Mouse (Mus musculus): ENCODE measurements around the gene Cpeb3. TPM values are rescaled to one million over a fixed set of nuclear protein-coding genes. Genes with fewer than 3 reads are reported as not detected.
"Not testable (repeated sequence)": the region's sequence is repeated elsewhere in the genome, so short reads cannot be mapped to it uniquely, and the experiment has no call there.

Gene Cpeb3
- polyA plus RNA-seq, 1 experiment from 2014 or later: 3.7 TPM

DNA sequence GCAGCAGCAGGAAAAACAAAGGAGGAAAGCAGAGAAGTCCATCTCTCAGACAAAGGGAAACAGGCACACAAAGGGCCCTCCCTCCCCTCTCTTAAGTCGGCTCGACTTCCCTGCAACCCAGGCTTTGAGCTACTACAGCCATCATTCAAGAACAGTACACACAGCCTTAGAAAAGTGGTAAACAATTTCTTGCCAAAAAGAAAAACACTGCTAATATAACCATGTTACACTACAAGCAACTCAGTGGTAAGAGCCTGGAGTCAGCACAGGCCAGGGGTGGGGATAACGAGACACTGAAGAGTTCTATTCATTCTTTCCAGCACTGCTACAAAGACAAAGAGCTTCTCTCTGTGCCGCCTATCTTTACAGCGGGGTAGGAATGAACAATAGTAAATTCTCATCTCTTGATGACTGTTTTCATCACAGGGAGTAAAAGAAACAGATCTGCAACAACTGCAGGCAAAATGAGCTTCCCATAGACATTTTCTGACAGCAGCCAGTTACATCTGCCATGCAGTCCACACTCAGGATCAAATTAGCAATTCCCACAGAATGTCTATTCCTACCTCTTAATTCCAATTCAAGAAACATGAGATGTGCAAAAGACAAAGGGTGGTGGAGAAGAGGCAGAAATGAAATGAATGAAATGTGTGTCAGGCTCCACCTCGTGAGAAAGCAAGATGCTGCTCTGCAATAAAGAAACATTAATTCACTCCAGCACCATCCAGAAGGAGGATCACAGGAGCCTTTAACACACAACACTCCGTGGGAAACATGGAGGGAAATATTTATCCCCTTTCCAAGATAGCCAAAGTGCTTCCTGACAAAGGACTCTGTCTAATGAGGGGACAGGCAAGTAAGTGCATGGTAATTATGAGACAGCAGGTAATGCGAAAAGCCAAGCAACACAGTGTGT, 118.0 kb downstream of the Cpeb3 start:
- WGBS: 17% methylated on average over 8 of the region's 8 CpGs
- Histone ChIP-seq H3K4me1 (peaks cover 14% of the 10 kb centered on the region), H3K36me3 (replicated peaks) (no peaks in the 10 kb centered on the region), H3K27ac (peak overlapping the region; percentile 68), H3K27me3 (no peaks in the 10 kb centered on the region), H3K4me3 (replicated peaks) (no peak overlapping the region), H3K9ac (no peak overlapping the region), H3K9me3 (no peaks in the 10 kb centered on the region), H3K4me2 (no peak overlapping the region)
- peak; percentile 79 for ATAC-seq (ENCODE audit: low FRiP score)

DNA sequence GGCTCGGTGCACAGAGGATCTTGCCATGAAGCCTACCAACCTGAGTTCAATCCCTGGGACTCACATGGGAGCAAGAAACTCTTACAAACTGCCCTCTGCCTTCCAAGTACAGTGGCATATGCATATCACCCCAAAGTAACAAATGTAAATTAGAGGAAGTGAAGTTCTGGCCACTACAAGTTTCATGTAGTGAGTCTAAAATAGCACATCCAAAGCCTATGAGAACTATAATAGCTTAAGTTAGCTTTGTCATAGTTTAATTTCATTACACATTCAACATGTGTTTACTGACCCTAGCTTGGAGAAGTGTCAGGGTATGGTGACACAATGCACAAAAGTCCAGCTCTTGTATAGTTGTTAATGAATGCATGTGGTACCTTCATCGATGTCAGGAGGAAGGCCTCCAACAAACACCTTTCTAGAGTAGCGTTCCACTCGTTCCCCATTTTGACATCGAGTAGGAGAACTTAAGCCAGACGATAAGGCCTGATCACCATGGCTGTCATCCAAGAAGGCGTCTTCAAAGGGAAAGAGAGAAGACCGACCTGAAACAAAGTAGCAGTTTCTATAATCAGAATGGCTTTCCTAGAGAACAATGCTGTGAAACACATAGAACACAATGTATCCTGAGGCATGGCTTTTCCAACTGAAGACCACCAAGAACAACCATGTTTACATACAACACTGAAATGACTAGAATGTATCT, 120.2 kb downstream of the Cpeb3 start:
- H3K27me3 ChIP-seq: no peaks in the 10 kb centered on the region
- no peaks in the 10 kb centered on the region for H3K9me3 ChIP-seq
- WGBS: 93% methylated on average over 8 of the region's 8 CpGs
- no peak for ATAC-seq (ENCODE audit: low FRiP score)
- H3K4me2 ChIP-seq: no peak overlapping the region
- H3K9ac ChIP-seq: no peak overlapping the region
- peaks cover 14% of the 10 kb centered on the region for H3K4me1 ChIP-seq
- H3K4me3 ChIP-seq (replicated peaks): no peak overlapping the region
- H3K27ac ChIP-seq: no peak overlapping the region
- no peaks in the 10 kb centered on the region for H3K36me3 ChIP-seq (replicated peaks)

DNA sequence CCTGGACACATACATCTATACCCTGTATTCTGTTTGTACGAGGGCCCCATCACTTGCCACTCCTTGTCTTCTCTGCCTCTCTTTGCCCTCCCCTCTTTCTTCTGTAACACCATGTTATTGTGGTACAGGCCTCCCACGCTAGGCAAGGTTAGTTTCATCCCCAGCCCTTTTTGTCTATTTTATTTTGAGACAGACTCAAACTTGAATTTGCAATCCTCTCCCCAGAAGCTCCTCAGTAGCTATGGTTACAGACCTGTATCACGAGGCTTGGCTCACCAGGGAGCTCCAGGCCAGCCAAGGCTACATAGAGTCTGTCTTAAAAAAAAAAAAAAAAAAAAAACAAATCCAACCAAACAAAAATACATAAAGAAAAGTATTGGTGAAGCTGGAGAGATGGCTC, 123.9 kb downstream of the Cpeb3 start:
- H3K4me1 ChIP-seq: no peaks in the 10 kb centered on the region
- H3K4me2 ChIP-seq: no peak overlapping the region
- no peaks in the 10 kb centered on the region for H3K27me3 ChIP-seq
- 78% methylated on average over 3 of the region's 3 CpGs for WGBS
- no peaks in the 10 kb centered on the region for H3K9me3 ChIP-seq
- H3K27ac ChIP-seq: no peak overlapping the region
- H3K4me3 ChIP-seq (replicated peaks): no peak overlapping the region
- no peaks in the 10 kb centered on the region for H3K36me3 ChIP-seq (replicated peaks)
- ATAC-seq (ENCODE audit: low FRiP score): no peak
- H3K9ac ChIP-seq: no peak overlapping the region

DNA sequence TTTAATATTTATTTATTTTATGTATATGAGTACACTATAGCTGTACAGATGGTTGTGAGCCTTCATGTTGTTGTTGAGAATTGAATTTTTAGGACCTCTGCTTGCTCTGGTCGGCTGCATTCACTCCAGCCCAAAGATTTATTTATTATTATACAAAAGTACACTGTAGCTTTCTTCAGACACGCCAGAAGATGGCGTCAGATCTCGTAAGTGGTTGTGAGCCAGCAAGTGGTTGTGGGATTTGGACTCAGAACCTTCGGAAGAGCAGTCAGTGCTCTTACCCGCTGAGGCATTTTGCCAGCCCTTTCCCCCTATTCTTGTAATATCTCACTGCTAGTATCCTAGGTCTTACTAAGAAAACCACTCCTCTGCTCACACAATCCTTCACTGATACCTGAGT, 126.9 kb downstream of the Cpeb3 start:
- H3K4me3 ChIP-seq (replicated peaks): no peak overlapping the region
- 64% methylated on average over 6 of the region's 6 CpGs for WGBS
- H3K4me1 ChIP-seq: no peaks in the 10 kb centered on the region
- no peaks in the 10 kb centered on the region for H3K9me3 ChIP-seq
- no peak for ATAC-seq (ENCODE audit: low FRiP score)
- no peak overlapping the region for H3K9ac ChIP-seq
- no peaks in the 10 kb centered on the region for H3K27me3 ChIP-seq
- H3K4me2 ChIP-seq: no peak overlapping the region
- H3K36me3 ChIP-seq (replicated peaks): no peaks in the 10 kb centered on the region
- H3K27ac ChIP-seq: no peak overlapping the region

DNA sequence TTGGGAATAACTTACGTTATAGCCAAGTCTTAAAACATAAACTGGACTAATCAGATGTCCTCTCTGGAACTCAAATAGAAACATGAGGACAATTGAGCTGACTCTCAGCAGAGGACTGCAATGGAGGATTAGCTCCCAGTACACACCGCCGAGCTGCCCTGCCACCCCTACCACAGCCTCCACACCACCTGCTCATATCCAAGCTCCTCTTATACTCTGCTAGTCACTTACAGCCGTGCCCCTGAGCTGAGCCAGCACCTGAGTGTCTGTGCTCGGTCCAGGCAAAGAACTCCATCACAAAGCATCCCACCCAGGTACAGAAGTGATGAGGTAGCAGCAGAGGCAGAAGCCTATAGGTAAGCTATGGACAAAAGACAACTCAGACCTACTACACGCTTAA, 129.2 kb downstream of the Cpeb3 start:
- H3K27me3 ChIP-seq: no peaks in the 10 kb centered on the region
- 87% methylated on average over 6 of the region's 6 CpGs for WGBS
- H3K36me3 ChIP-seq (replicated peaks): no peaks in the 10 kb centered on the region
- H3K9ac ChIP-seq: no peak overlapping the region
- no peak overlapping the region for H3K27ac ChIP-seq
- no peak overlapping the region for H3K4me2 ChIP-seq
- H3K4me1 ChIP-seq: no peaks in the 10 kb centered on the region
- ATAC-seq (ENCODE audit: low FRiP score): no peak
- no peaks in the 10 kb centered on the region for H3K9me3 ChIP-seq
- no peak overlapping the region for H3K4me3 ChIP-seq (replicated peaks)

DNA sequence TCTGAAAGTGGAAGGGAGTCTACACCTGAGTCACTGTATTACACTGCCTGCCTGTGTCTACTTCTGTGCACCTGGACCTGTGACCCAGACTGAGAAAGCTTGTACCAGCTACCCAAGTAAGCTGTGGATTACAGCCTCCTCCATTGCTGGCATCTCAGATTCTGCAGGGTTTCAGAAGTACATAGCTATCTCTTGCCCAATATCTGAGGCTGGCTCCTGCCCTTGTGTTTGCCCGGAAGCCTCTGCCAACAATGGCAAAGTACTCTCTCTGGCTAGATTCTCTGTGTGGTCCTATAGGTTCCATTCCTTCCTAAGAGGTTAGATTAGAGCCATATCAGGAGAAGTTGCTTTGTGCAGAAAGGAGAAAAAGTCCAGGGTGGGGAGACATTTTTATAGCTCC, 129.8 kb downstream of the Cpeb3 start:
- Histone ChIP-seq H3K27ac (no peak overlapping the region), H3K9ac (no peak overlapping the region), H3K27me3 (no peaks in the 10 kb centered on the region), H3K4me1 (no peaks in the 10 kb centered on the region), H3K9me3 (no peaks in the 10 kb centered on the region), H3K36me3 (replicated peaks) (no peaks in the 10 kb centered on the region), H3K4me3 (replicated peaks) (no peak overlapping the region), H3K4me2 (no peak overlapping the region)
- WGBS: 81% methylated on average over 1 of the region's 1 CpGs
- no peak for ATAC-seq (ENCODE audit: low FRiP score)

DNA sequence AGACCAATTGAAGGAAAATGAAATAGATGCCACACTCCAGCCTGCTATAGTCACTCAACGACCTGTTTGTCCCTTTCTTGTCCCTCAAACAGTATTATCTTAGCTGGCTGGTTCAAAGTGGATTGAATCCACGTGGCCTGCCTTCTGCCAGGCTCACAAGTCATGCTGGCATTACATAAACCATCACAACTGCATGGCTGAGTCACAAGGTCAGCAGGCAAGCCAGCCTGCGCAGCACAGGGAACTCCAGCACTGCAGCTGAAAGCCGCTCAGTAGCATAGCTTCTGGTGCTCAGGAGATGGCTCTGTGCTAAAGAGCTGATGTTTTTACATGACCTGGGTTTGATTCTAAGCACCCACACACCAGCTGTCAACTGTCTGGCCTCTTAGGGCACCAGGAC, 130.3 kb downstream of the Cpeb3 start:
- Histone ChIP-seq H3K4me3 (replicated peaks) (no peak overlapping the region), H3K9ac (no peak overlapping the region), H3K4me1 (peaks cover 3% of the 10 kb centered on the region; the same call in 1 of the 2 replicates), H3K27me3 (no peaks in the 10 kb centered on the region), H3K4me2 (no peak overlapping the region), H3K9me3 (no peaks in the 10 kb centered on the region), H3K27ac (no peak overlapping the region), H3K36me3 (replicated peaks) (no peaks in the 10 kb centered on the region)
- WGBS: 61% methylated on average over 4 of the region's 4 CpGs
- no peak for ATAC-seq (ENCODE audit: low FRiP score)

DNA sequence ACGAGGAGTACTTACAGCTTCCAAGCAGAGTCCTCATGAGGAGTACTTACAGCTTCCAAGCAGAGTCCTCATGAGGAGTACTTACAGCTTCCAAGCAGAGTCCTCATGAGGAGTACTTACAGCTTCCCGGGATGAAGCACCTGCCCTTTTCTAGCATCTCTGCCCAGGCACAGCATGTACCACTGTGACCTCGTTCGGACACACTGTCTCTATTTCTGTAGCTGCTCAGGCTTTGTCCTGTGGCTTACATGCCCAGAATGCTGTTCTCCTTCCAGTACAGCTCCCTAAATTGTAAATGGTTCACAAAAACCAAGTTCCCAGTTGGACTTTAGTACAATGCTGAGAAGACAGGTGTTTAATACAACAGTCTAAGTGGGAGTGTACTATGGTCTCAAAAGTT, 131.1 kb downstream of the Cpeb3 start:
- not testable (repeated sequence) for ATAC-seq (ENCODE audit: low FRiP score); H3K27me3 ChIP-seq; H3K9ac ChIP-seq; H3K9me3 ChIP-seq; H3K4me1 ChIP-seq; H3K27ac ChIP-seq; H3K4me2 ChIP-seq; H3K36me3 ChIP-seq (replicated peaks); H3K4me3 ChIP-seq (replicated peaks)
- WGBS: 84% methylated on average over 4 of the region's 4 CpGs

DNA sequence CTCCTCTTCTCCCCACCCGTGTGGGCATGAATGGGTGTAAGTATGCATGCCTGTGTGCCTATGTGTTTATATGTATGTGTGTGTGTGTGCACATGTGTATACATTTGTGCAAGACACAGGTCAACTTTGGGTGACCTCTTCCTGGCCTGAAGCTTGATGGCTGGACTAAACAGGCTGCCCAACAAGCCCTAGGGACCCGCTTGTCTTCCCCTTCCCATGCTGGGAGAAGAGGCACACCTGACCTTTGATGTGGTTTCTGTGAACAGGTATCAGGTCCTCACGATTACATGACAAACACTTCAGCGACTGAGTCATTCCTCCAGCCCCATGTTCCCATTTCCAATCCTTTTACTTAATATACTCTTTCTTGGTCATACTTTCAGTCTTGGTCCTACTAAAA, 131.8 kb downstream of the Cpeb3 start:
- H3K27me3 ChIP-seq: no peaks in the 10 kb centered on the region
- 92% methylated on average over 4 of the region's 4 CpGs for WGBS
- no peak for ATAC-seq (ENCODE audit: low FRiP score)
- H3K9ac ChIP-seq: no peak overlapping the region
- no peak overlapping the region for H3K4me2 ChIP-seq
- no peak overlapping the region for H3K4me3 ChIP-seq (replicated peaks)
- H3K27ac ChIP-seq: no peak overlapping the region
- H3K9me3 ChIP-seq: no peaks in the 10 kb centered on the region
- H3K36me3 ChIP-seq (replicated peaks): no peaks in the 10 kb centered on the region
- H3K4me1 ChIP-seq: peaks cover 3% of the 10 kb centered on the region; the same call in 1 of the 2 replicates

DNA sequence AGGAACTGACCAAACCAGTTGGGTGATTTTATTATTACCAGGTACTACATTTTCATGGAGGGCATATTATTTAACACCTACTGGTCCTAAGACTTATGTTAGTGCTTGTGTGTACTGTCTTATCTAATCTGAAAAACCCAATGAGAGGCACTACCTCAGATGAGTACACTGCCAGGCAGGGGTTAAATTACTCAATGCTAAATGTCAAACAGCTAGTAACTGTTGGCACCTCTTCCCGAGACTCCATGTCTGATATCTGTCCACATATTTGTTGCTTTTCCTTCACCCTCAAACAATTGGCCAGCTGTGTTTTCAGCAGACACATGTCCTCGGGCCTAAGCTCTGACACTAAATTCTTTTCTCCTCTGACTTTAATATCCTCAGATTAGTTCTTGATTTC, 132.3 kb downstream of the Cpeb3 start:
- WGBS: 73% methylated on average over 2 of the region's 2 CpGs

DNA sequence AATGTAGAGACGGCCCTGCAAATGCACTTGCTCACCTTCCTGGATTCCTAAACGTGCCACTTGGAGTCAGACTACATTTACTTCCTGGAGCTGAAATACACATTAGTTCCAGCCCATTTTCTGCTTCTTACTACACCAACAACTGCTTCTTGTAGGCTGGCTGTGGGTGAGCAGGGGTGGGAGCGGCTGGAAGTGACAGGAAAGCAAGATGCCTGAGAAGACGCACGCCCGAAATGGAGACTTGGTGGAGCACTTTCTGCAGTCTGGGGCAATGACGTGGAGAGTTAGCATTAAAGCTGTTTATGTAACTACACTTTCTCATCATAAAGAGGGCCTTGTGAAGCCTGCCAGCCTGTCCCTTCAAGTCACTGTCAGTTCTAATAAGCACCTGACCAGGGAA, 132.7 kb downstream of the Cpeb3 start:
- no peak overlapping the region for H3K9ac ChIP-seq
- H3K4me1 ChIP-seq: peaks cover 3% of the 10 kb centered on the region; the same call in 1 of the 2 replicates
- H3K4me2 ChIP-seq: no peak overlapping the region
- no peak for ATAC-seq (ENCODE audit: low FRiP score)
- WGBS: 83% methylated on average over 7 of the region's 7 CpGs
- H3K4me3 ChIP-seq (replicated peaks): no peak overlapping the region
- no peak overlapping the region for H3K27ac ChIP-seq
- no peaks in the 10 kb centered on the region for H3K9me3 ChIP-seq
- no peaks in the 10 kb centered on the region for H3K36me3 ChIP-seq (replicated peaks)
- H3K27me3 ChIP-seq: no peaks in the 10 kb centered on the region

More for the DNA sequence above, 132.3 kb downstream of the Cpeb3 start:
- Histone ChIP-seq H3K4me2 (no peak overlapping the region), H3K9me3 (no peaks in the 10 kb centered on the region), H3K4me1 (peaks cover 3% of the 10 kb centered on the region; the same call in 1 of the 2 replicates), H3K4me3 (replicated peaks) (no peak overlapping the region), H3K27ac (no peak overlapping the region), H3K27me3 (no peaks in the 10 kb centered on the region), H3K9ac (no peak overlapping the region), H3K36me3 (replicated peaks) (no peaks in the 10 kb centered on the region)
- ATAC-seq (ENCODE audit: low FRiP score): no peak

DNA sequence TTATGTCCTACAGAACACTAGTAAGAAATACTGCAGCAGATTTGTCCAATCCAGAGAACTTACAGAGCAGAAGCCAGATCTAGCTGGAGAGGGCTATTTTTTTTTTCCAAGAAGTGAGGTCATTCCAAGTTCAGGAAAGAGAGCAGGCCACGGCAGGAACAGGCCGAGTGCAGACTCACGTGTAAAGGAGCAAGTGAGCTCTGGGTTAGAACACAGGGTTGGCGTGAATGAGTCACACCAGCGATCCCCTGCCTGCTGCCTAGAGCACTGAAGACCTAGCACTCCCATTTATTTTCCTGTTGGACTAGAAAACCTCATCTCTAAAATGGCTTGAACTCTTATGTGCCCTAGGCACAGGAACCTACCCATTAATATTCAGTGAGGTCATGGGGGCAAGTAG, 133.7 kb downstream of the Cpeb3 start:
- Histone ChIP-seq H3K4me1 (peaks cover 3% of the 10 kb centered on the region; the same call in 1 of the 2 replicates), H3K36me3 (replicated peaks) (no peaks in the 10 kb centered on the region), H3K9ac (no peak overlapping the region), H3K27ac (no peak overlapping the region), H3K27me3 (no peaks in the 10 kb centered on the region), H3K9me3 (no peaks in the 10 kb centered on the region), H3K4me3 (replicated peaks) (no peak overlapping the region), H3K4me2 (no peak overlapping the region)
- WGBS: 79% methylated on average over 5 of the region's 5 CpGs
- no peak for ATAC-seq (ENCODE audit: low FRiP score)

Data from forebrain, embryonic 12.5 days (tissue).